Mouse (Mus musculus) kidney, embryonic 14.5 days (tissue): ENCODE data around the gene Trank1. TPM values are rescaled to one million over a fixed set of nuclear protein-coding genes. Genes with fewer than 3 reads are reported as not detected.

Source experiments
- ATAC-seq: fragments of 200-750 bp; cut with Nextera tagmentation; 2 replicates; pipeline ENCODE4 v1.8.0; 2017; ENCODE audit warnings: moderate number of reproducible peaks, mild to moderate bottlenecking, moderate TSS enrichment, moderate library complexity; ENCODE audit not compliant: low FRiP score, low TSS enrichment
- H3K27ac ChIP-seq: fragments of 300-500 bp; sonication (generic); 2 replicates; pipeline ENCODE4 v1.5.1; 2014; ENCODE audit warnings: low read depth, mild to moderate bottlenecking, low read length, moderate library complexity, mixed read lengths
- H3K27me3 ChIP-seq: fragments of 300-500 bp; sonication (generic); 2 replicates; pipeline ENCODE4 v1.6.1; 2014; ENCODE audit warnings: mild to moderate bottlenecking, low read length; ENCODE audit not compliant: control insufficient read depth, insufficient read depth
- H3K36me3 ChIP-seq: fragments of 300-500 bp; sonication (generic); 2 replicates; pipeline ENCODE4 v1.6.1; 2014; ENCODE audit warnings: low read length, mixed read lengths; ENCODE audit not compliant: control insufficient read depth, insufficient read depth
- H3K4me1 ChIP-seq: fragments of 300-500 bp; sonication (generic); 2 replicates; pipeline ENCODE4 v1.6.1; 2014; ENCODE audit warnings: low read length, mixed read lengths; ENCODE audit not compliant: control insufficient read depth, insufficient read depth
- H3K4me2 ChIP-seq: fragments of 300-500 bp; sonication (generic); replicated peaks from 2 replicates; pipeline ENCODE4 v1.6.1; 2014; ENCODE audit warnings: low read depth, mild to moderate bottlenecking, low read length
- H3K4me3 ChIP-seq: fragments of 300-500 bp; sonication (generic); 2 replicates; pipeline ENCODE4 v1.5.1; 2014; ENCODE audit warnings: mild to moderate bottlenecking, low read length
- H3K9ac ChIP-seq: fragments of 300-500 bp; sonication (generic); 2 replicates; pipeline ENCODE4 v1.6.1; 2014; ENCODE audit warnings: low read depth, mild to moderate bottlenecking, low read length, moderate library complexity
- H3K9me3 ChIP-seq: fragments of 300-500 bp; sonication (generic); 2 replicates; pipeline ENCODE4 v1.6.1; 2016; ENCODE audit warnings: low read length; ENCODE audit not compliant: control insufficient read depth
- WGBS: fragments of 180-500 bp; shearing (Covaris S2); extraction: QIAGEN DNeasy Blood & Tissue Kit; methylation state at CpG from one replicate; pipeline ENCODE4 v1.1.7; 2014; 5-methylcytosine and 5-hydroxymethylcytosine counted together
- polyA plus RNA-seq: library from polyadenylated mRNA; unstranded; fragments of >200 nt; fragmentation: Nextera tagmentation; extraction: Ambion mirVana; gene quantifications from 2 replicates; pipeline ENCODE4 v1.2.1, GENCODE M21; 2014

Gene Trank1
- polyA plus RNA-seq, 1 experiment from 2014 or later = 0.31 TPM

DNA sequence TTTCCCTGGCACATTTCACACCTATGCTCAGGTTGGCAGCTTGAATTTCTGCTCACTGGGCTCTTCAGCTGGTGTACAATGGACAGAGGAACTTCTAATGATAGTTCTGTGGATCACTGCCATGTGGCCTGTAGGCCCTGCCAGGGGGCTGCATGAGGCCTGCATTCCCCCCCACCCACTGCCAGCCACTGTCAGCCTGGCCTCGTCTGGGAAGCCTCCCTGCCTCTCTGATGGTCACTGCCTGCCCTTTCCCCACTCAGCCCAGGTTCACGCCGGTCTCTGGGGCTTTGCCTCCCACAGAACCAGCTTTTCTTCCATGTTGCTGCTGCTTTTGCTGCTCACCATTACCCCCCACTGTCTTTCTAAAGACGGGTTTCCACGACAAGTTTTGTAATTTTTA is 83.7 kb downstream of the Trank1 start:
- H3K9me3 ChIP-seq = no peaks in the 10 kb centered on the region
- H3K36me3 ChIP-seq = no peaks in the 10 kb centered on the region
- H3K4me1 ChIP-seq = no peaks in the 10 kb centered on the region
- H3K9ac ChIP-seq = no peak overlapping the region
- 81% methylated on average over 5 of the region's 5 CpGs for WGBS
- H3K27ac ChIP-seq = no peak overlapping the region
- H3K4me3 ChIP-seq = no peak overlapping the region
- H3K27me3 ChIP-seq = no peaks in the 10 kb centered on the region
- no peak for ATAC-seq
- no peak overlapping the region for H3K4me2 ChIP-seq

DNA sequence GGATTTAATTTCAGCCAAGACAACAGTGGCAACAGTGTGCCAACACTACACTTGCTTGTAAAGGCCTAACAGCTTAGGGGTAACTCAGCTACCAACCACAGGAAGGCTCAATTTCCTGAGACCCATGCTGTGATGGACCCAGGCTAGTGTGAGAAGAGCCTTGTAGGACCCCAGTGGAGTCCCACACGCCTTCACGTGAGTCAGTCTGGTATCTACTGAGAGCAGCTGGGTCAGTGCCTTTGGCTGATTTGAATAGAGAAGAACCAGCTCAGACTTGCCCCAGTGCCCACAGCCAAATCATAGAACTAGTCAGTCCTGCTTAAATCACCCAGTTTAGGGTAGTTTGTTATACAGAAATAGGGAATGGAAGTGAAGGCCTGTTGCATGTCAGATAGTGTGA is 86.5 kb downstream of the Trank1 start:
- no peaks in the 10 kb centered on the region for H3K9me3 ChIP-seq
- no peak overlapping the region for H3K27ac ChIP-seq
- no peak overlapping the region for H3K4me3 ChIP-seq
- H3K27me3 ChIP-seq = no peaks in the 10 kb centered on the region
- no peak for ATAC-seq
- no peak overlapping the region for H3K9ac ChIP-seq
- 83% methylated on average over 2 of the region's 2 CpGs for WGBS
- H3K36me3 ChIP-seq = no peaks in the 10 kb centered on the region
- no peaks in the 10 kb centered on the region for H3K4me1 ChIP-seq
- H3K4me2 ChIP-seq = no peak overlapping the region

DNA sequence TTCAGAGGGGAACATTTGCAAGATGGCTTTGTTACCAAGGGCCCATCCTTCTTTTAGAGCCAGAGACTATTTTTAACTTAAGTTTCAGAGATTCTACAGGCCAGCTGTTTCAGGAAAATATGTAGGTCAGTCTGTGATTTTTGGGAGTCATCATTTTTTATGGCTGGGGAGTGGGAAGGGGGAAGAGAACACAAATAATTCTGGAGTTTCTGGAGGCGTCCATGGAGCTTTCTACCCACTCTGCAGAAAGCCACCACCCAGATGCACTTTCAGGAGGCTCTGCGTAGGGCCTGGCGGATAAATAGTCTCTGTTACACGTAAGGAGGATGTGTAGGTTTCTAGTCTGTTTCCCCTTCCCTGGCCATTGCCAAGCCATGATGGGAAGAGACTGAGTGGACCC is 88.5 kb downstream of the Trank1 start:
- WGBS = 74% methylated on average over 4 of the region's 4 CpGs

DNA sequence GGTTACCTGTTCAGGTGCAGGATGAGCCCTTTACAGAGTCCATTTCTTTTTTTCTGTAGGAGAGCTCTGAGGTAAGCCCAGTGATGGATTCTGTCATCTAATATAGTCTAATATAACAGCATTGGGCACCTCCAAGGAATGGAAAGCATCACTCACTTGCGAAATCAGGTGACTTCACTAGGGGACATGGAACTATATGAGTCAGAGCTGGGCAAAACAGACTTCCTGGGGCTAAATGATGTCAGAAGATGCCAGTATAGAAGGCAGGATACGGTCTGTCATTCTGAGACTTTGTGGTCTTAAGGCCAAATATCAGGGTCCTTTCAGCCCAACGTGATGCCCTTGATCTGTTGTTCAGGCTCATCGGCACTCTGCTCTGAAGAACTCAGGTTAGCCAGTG is 91.6 kb downstream of the Trank1 start:
- no peaks in the 10 kb centered on the region for H3K36me3 ChIP-seq
- no peaks in the 10 kb centered on the region for H3K27me3 ChIP-seq
- H3K9ac ChIP-seq = no peak overlapping the region
- WGBS = 84% methylated on average over 4 of the region's 4 CpGs
- H3K27ac ChIP-seq = no peak overlapping the region
- no peak overlapping the region for H3K4me3 ChIP-seq
- H3K9me3 ChIP-seq = no peaks in the 10 kb centered on the region
- no peak overlapping the region for H3K4me2 ChIP-seq
- H3K4me1 ChIP-seq = no peaks in the 10 kb centered on the region
- ATAC-seq = no peak

More for the DNA sequence above, 88.5 kb downstream of the Trank1 start:
- Histone ChIP-seq H3K9ac (no peak overlapping the region), H3K27me3 (no peaks in the 10 kb centered on the region), H3K4me3 (no peak overlapping the region), H3K27ac (no peak overlapping the region), H3K4me1 (no peaks in the 10 kb centered on the region), H3K4me2 (no peak overlapping the region), H3K36me3 (no peaks in the 10 kb centered on the region), H3K9me3 (no peaks in the 10 kb centered on the region)
- ATAC-seq = no peak

DNA sequence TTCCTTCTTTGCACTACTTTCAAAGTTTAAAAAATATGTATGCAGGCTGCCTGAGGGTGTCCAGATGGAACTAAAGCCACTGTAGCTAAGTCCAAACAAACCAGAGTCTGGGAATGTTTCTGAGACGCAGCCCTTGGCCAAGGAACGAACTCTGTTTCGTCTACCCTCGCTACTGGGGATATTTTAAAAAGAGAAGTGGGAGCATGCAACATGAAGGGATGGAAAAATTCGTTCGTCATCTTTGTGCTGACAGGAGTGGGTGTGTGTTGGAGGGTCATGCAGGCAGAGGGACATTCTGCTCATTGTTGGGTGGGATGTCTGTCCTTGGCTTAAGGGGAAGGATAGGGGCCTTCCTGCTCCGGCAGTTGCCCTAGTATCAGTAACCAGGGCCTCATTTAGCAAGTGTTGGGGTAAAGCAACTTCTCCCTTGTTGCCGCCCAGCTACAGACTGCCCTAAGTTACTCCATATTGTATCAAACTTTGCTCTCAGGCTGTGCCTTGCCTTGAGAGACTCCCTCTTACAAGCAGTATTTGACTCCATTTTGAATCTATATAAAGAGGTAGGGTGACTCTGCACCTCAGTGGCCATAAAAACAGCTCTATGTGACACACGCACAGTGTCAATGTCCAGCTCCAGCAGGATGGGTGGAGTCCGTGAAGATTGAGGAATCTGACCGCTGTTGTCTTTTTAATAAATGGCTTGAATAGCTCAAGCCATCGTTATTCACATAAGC is 93.0 kb downstream of the Trank1 start:
- Histone ChIP-seq H3K4me2 (no peak overlapping the region), H3K9ac (no peak overlapping the region), H3K27ac (no peak overlapping the region), H3K9me3 (no peaks in the 10 kb centered on the region), H3K4me3 (no peak overlapping the region), H3K4me1 (no peaks in the 10 kb centered on the region), H3K36me3 (no peaks in the 10 kb centered on the region), H3K27me3 (no peaks in the 10 kb centered on the region)
- ATAC-seq = no peak
- 85% methylated on average over 12 of the region's 12 CpGs for WGBS

DNA sequence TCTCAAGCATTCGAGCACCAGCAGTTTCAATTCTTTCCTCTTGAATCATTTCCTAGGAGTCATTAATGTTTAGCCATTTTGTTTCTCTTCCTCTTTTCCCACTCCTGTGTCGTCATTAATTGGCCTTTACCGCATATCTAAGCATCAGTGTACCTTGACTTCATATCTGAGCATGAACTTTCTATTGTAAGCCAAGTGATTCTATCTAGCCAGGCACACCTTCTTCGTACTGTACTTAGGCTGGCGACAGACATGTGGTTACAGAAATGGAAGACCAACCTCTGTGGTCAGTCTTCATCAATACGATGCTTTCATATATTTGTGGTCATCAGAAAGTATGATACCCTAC is 93.5 kb downstream of the Trank1 start:
- no peaks in the 10 kb centered on the region for H3K27me3 ChIP-seq
- ATAC-seq = no peak

DNA sequence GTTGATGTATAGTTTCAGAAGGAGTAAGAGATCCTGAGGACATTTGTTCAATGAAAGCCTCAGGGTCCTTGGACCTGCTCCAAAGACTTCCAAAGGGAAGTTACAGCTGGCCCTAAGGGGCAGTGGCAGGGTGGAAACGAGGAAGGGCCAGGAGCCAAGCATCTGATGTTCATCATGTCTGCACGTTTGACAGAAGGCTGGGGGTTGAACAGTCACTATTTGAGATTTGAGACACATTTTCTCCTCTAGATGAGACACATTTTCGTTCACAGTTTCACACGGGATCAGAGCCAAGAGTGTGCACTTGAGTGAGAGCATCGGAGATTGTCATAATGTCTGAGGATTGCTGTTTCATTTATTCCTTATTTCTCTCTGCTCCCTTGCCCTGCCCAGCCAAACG is 96.5 kb downstream of the Trank1 start:
- ATAC-seq = no peak

More for the DNA sequence above, 93.5 kb downstream of the Trank1 start:
- Histone ChIP-seq H3K9me3 (no peaks in the 10 kb centered on the region), H3K27ac (no peak overlapping the region), H3K4me2 (no peak overlapping the region), H3K36me3 (no peaks in the 10 kb centered on the region), H3K4me3 (no peak overlapping the region), H3K9ac (no peak overlapping the region), H3K4me1 (no peaks in the 10 kb centered on the region)
- 78% methylated on average over 6 of the region's 6 CpGs for WGBS

DNA sequence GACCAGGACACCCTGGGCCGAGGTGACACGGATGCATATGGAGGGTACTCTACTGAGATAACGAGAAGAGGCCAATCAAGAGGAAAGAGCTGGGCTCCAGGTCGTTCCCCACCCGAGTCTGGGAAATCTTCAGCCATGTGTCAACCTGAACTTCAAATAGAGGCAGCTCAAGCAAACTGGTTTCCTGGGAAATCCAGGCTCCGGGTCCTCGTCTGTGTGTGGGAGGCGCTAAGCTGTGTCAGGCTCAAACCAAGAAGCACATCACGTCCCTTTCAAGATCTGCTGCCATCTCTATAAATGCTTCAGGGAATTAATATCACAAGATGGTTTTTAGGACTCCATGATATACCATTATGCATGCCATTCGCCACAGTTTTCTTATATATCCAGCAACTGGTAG is 96.9 kb downstream of the Trank1 start:
- no peaks in the 10 kb centered on the region for H3K36me3 ChIP-seq
- H3K9ac ChIP-seq = no peak overlapping the region
- WGBS = 71% methylated on average over 10 of the region's 10 CpGs
- H3K4me2 ChIP-seq = no peak overlapping the region
- H3K4me3 ChIP-seq = no peak overlapping the region
- H3K9me3 ChIP-seq = no peaks in the 10 kb centered on the region
- no peaks in the 10 kb centered on the region for H3K4me1 ChIP-seq
- no peak for ATAC-seq
- H3K27ac ChIP-seq = no peak overlapping the region
- H3K27me3 ChIP-seq = no peaks in the 10 kb centered on the region

More for the DNA sequence above, 96.5 kb downstream of the Trank1 start:
- H3K9ac ChIP-seq = no peak overlapping the region
- H3K4me3 ChIP-seq = no peak overlapping the region
- WGBS = 69% methylated on average over 6 of the region's 6 CpGs
- no peaks in the 10 kb centered on the region for H3K36me3 ChIP-seq
- H3K27ac ChIP-seq = no peak overlapping the region
- no peaks in the 10 kb centered on the region for H3K9me3 ChIP-seq
- no peaks in the 10 kb centered on the region for H3K4me1 ChIP-seq
- no peak overlapping the region for H3K4me2 ChIP-seq
- no peaks in the 10 kb centered on the region for H3K27me3 ChIP-seq

DNA sequence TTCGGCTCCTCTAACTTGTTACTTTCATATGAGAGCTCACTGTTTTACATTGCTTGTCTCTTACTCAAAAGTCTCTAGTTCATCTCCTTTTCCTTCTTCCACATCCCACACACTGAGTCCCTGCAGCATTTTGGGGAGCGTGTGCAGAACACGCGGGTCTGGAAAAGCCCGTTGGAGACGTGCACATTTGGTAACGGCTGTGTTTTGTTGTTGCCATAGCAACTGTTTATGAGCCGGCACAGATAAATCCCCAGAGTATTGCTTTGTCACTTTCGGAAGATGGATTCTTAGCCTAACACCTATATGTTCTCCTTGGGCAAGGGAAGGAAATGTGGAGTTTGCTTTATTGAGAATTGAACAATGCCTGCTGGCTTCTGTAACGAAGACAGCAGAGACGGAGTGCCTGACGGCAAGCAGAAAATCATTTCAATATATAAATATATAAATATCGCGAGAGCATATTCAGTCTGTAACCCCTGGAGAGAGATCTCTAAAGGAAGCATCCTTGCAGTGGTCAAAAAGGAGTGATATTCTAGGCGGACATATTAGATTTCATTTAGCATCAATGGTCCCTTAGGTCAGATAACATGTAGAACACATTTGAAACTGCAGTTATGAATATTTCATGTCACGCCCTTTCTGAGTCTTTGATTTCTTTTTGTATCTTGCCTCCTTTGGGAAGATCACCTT is 101.1 kb downstream of the Trank1 start:
- no peaks in the 10 kb centered on the region for H3K36me3 ChIP-seq
- H3K4me1 ChIP-seq = no peaks in the 10 kb centered on the region
- WGBS = 71% methylated on average over 16 of the region's 16 CpGs
- H3K27ac ChIP-seq = no peak overlapping the region
- H3K27me3 ChIP-seq = no peaks in the 10 kb centered on the region
- ATAC-seq = no peak
- no peaks in the 10 kb centered on the region for H3K9me3 ChIP-seq
- no peak overlapping the region for H3K4me2 ChIP-seq
- no peak overlapping the region for H3K9ac ChIP-seq
- H3K4me3 ChIP-seq = no peak overlapping the region
